Mouse (Mus musculus) forebrain, embryonic 12.5 days (tissue): ENCODE results near the gene Gm14305. TPM values are rescaled to one million over a fixed set of nuclear protein-coding genes. Genes with fewer than 3 reads are reported as not detected.
"Not testable (repeated sequence)": the region's sequence is repeated elsewhere in the genome, so short reads cannot be mapped to it uniquely, and the experiment has no call there.

Source experiments
- ATAC-seq: fragments of 200-750 bp; cut with Nextera tagmentation; 2 replicates; pipeline ENCODE4 v1.8.0; 2017; ENCODE audit warnings: moderate TSS enrichment; ENCODE audit not compliant: low FRiP score
- H3K27ac ChIP-seq: fragments of 300-500 bp; sonication (generic); 2 replicates; pipeline ENCODE4 v1.5.1; 2016; ENCODE audit warnings: mild to moderate bottlenecking
- H3K27me3 ChIP-seq: fragments of 300-500 bp; sonication (generic); 2 replicates; pipeline ENCODE4 v1.6.1; 2016; ENCODE audit warnings: mild to moderate bottlenecking
- H3K36me3 ChIP-seq: fragments of 300-500 bp; sonication (generic); replicated peaks from 2 replicates; pipeline ENCODE4 v1.6.1; 2016; ENCODE audit warnings: mild to moderate bottlenecking
- H3K4me1 ChIP-seq: fragments of 300-500 bp; sonication (generic); 2 replicates; pipeline ENCODE4 v1.6.1; 2016
- H3K4me2 ChIP-seq: fragments of 300-500 bp; sonication (generic); 2 replicates; pipeline ENCODE4 v1.6.1; 2016; ENCODE audit warnings: mild to moderate bottlenecking, moderate library complexity
- H3K4me3 ChIP-seq: fragments of 300-500 bp; sonication (generic); replicated peaks from 2 replicates; pipeline ENCODE4 v1.5.1; 2016; ENCODE audit warnings: mild to moderate bottlenecking
- H3K9ac ChIP-seq: fragments of 300-500 bp; sonication (generic); 2 replicates; pipeline ENCODE4 v1.6.1; 2016; ENCODE audit warnings: mild to moderate bottlenecking
- H3K9me3 ChIP-seq: fragments of 300-500 bp; sonication (generic); 2 replicates; pipeline ENCODE4 v1.6.1; 2016
- WGBS: fragments of 180-500 bp; shearing (Covaris S2); methylation state at CpG from one replicate; pipeline ENCODE4 v1.1.7; 2016; 5-methylcytosine and 5-hydroxymethylcytosine counted together
- polyA plus RNA-seq: library from polyadenylated mRNA; unstranded; fragments of >200 nt; fragmentation: Nextera tagmentation; extraction: Ambion mirVana; gene quantifications from 2 replicates; pipeline ENCODE4 v1.2.1, GENCODE M21; 2016

Gm14305 gene
- 30.3 and 33.8 TPM in 2 replicates for polyA plus RNA-seq

- H3K36me3 ChIP-seq, ATAC-seq, H3K4me1 ChIP-seq, H3K9me3 ChIP-seq, H3K27me3 ChIP-seq, H3K27ac ChIP-seq: not testable (repeated sequence)
- H3K4me3 ChIP-seq: peak within 1 kb of the TSS; percentile 48
- H3K9ac ChIP-seq: peak within 1 kb of the TSS; percentile 38; the same call in 1 of the 2 replicates
- H3K4me2 ChIP-seq: peak within 1 kb of the TSS; percentile 43
- WGBS: 13% methylated on average over 2 of the region's 6 CpGs
Measured at GRCm38 (mm10) chr2:176708051-176708450, at the start of gene Gm14305. Gene Gm14305, plus strand, starts transcription at chr2:176708328.

GRCm38 (mm10) chr2:176670222-176670621, 37.9 kb upstream of the Gm14305 start, which contains the start of gene Zfp973:
Gene Zfp973, plus strand, starts transcription at chr2:176670522.
- H3K36me3 ChIP-seq, H3K27ac ChIP-seq, H3K9ac ChIP-seq, H3K27me3 ChIP-seq, H3K4me1 ChIP-seq, H3K4me3 ChIP-seq, H3K9me3 ChIP-seq, ATAC-seq, H3K4me2 ChIP-seq: not testable (repeated sequence)
- no CpG with 5 or more reads among the region's 6 CpGs for WGBS

Other genes with a start within 250 kb of the Gm14305 start
- gene Gm14434, start 221.5 kb upstream of the Gm14305 start, polyA plus RNA-seq: 7.8 and 14.4 TPM in 2 replicates
- gene Zfp967, start 187.3 kb upstream of the Gm14305 start, polyA plus RNA-seq: not detected in 2 replicates
- 20.6 and 26.4 TPM in 2 replicates for gene Gm14308, start 72.0 kb upstream of the Gm14305 start, polyA plus RNA-seq
- 9.3 and 13.7 TPM in 2 replicates for gene Zfp973, start 37.8 kb upstream of the Gm14305 start, polyA plus RNA-seq
- 9.1 and 12.1 TPM in 2 replicates for gene Gm14295, start 90.3 kb downstream of the Gm14305 start, polyA plus RNA-seq
- gene Gm14408, start 122.8 kb downstream of the Gm14305 start, polyA plus RNA-seq: not detected in 2 replicates
- 13.8 TPM in 2 replicates for gene Gm14296, start 219.5 kb downstream of the Gm14305 start, polyA plus RNA-seq